Mouse (Mus musculus) hindbrain, embryonic 10.5 days (tissue): ENCODE measurements at regions not wholly inside any gene's neighbourhood (a gene's known extent, or its start where the extent isn't known, plus 50 kb on each side); places are given as distances from the start of the nearest gene placed in this dataset.

Experiments
- DNase-seq: peaks from one replicate; pipeline ENCODE4 v3.0.0-alpha.2; 2017; ENCODE audit warnings: low spot score
- H3K27ac ChIP-seq: fragments of 300-500 bp; sonication (generic); 2 replicates; pipeline ENCODE4 v1.5.1; 2016; ENCODE audit warnings: mild to moderate bottlenecking, moderate library complexity
- H3K27me3 ChIP-seq: fragments of 300-500 bp; sonication (generic); 2 replicates; pipeline ENCODE4 v1.6.1; 2016; ENCODE audit warnings: mild to moderate bottlenecking; ENCODE audit not compliant: poor library complexity, insufficient read depth, severe bottlenecking
- H3K36me3 ChIP-seq: fragments of 300-500 bp; sonication (generic); 2 replicates; pipeline ENCODE4 v1.6.1; 2016; ENCODE audit warnings: mild to moderate bottlenecking, moderate library complexity
- H3K4me1 ChIP-seq: fragments of 300-500 bp; sonication (generic); replicated peaks from 2 replicates; pipeline ENCODE4 v1.6.1; 2016; ENCODE audit warnings: mild to moderate bottlenecking
- H3K4me3 ChIP-seq: fragments of 300-500 bp; sonication (generic); 2 replicates; pipeline ENCODE4 v1.5.1; 2016; ENCODE audit warnings: mild to moderate bottlenecking, moderate library complexity
- H3K9me3 ChIP-seq: fragments of 300-500 bp; sonication (generic); 2 replicates; pipeline ENCODE4 v1.6.1; 2016; ENCODE audit warnings: mild to moderate bottlenecking, moderate library complexity
- WGBS: fragments of 180-500 bp; shearing (Covaris S2); methylation state at CpG from one replicate; pipeline ENCODE4 v1.1.7; 2016; 5-methylcytosine and 5-hydroxymethylcytosine counted together

GRCm38 (mm10) chr17:16157711-16158110, 326.9 kb upstream of the Rgmb start:
- H3K9me3 ChIP-seq = peaks cover 4% of the 10 kb centered on the region; the same call in 1 of the 2 replicates
- no peaks in the 10 kb centered on the region for H3K27me3 ChIP-seq
- H3K4me1 ChIP-seq = peaks cover 16% of the 10 kb centered on the region
- WGBS = 23% methylated on average over 6 of the region's 6 CpGs
- no peaks in the 10 kb centered on the region for H3K36me3 ChIP-seq
- DNase-seq = peak; percentile 28
- no peak overlapping the region for H3K4me3 ChIP-seq
- no peak overlapping the region; the same call in 1 of the 2 replicates for H3K27ac ChIP-seq

- H3K4me1 ChIP-seq = peaks cover 16% of the 10 kb centered on the region
- peak overlapping the region; percentile 18; the same call in 1 of the 2 replicates for H3K27ac ChIP-seq
- no peak overlapping the region for H3K4me3 ChIP-seq
- H3K9me3 ChIP-seq = peaks cover 4% of the 10 kb centered on the region; the same call in 1 of the 2 replicates
- 56% methylated on average over 5 of the region's 5 CpGs for WGBS
- H3K36me3 ChIP-seq = no peaks in the 10 kb centered on the region
- H3K27me3 ChIP-seq = no peaks in the 10 kb centered on the region
- DNase-seq = no peak
Measured at GRCm38 (mm10) chr17:16157135-16157534, 326.3 kb upstream of the Rgmb start.

GRCm38 (mm10) chr17:16156596-16156995, 325.8 kb upstream of the Rgmb start:
- peaks cover 16% of the 10 kb centered on the region for H3K4me1 ChIP-seq
- no peak overlapping the region for H3K27ac ChIP-seq
- no peak for DNase-seq
- H3K4me3 ChIP-seq = no peak overlapping the region
- 93% methylated on average over 3 of the region's 3 CpGs for WGBS
- H3K27me3 ChIP-seq = no peaks in the 10 kb centered on the region
- no peaks in the 10 kb centered on the region for H3K36me3 ChIP-seq
- H3K9me3 ChIP-seq = peaks cover 4% of the 10 kb centered on the region; the same call in 1 of the 2 replicates

GRCm38 (mm10) chr17:16155587-16155986, 324.7 kb upstream of the Rgmb start:
- DNase-seq = no peak
- 79% methylated on average over 3 of the region's 3 CpGs for WGBS

More at GRCm38 (mm10) chr17:16155587-16155986, 324.7 kb upstream of the Rgmb start:
- Histone ChIP-seq H3K4me1 (peaks cover 16% of the 10 kb centered on the region), H3K4me3 (no peak overlapping the region), H3K9me3 (peaks cover under 1% of the 10 kb centered on the region; the same call in 1 of the 2 replicates), H3K27ac (no peak overlapping the region), H3K36me3 (no peaks in the 10 kb centered on the region), H3K27me3 (no peaks in the 10 kb centered on the region)
